Mouse (Mus musculus) embryonic facial prominence, embryonic 10.5 days (tissue): ENCODE measurements around the gene a. TPM values are rescaled to one million over a fixed set of nuclear protein-coding genes. Genes with fewer than 3 reads are reported as not detected.
A peak's percentile ranks its signal among the peaks of the same experiment; 100 is the strongest.
"Not testable (repeated sequence)": the region's sequence is repeated elsewhere in the genome, so short reads cannot be mapped to it uniquely, and the experiment has no call there.

Experiments used
- DNase-seq: peaks from one replicate; pipeline ENCODE4 v3.0.0-alpha.2; 2017; ENCODE audit warnings: low spot score
- H3K27ac ChIP-seq: fragments of 300-500 bp; sonication (generic); replicated peaks from 2 replicates; pipeline ENCODE4 v1.5.1; 2016; ENCODE audit warnings: mild to moderate bottlenecking
- H3K27me3 ChIP-seq: fragments of 300-500 bp; sonication (generic); replicated peaks from 2 replicates; pipeline ENCODE4 v1.6.1; 2016; ENCODE audit warnings: low read depth, mild to moderate bottlenecking; ENCODE audit not compliant: poor library complexity, severe bottlenecking
- H3K36me3 ChIP-seq: fragments of 300-500 bp; sonication (generic); replicated peaks from 2 replicates; pipeline ENCODE4 v1.6.1; 2016; ENCODE audit warnings: mild to moderate bottlenecking, moderate library complexity
- H3K4me1 ChIP-seq: fragments of 300-500 bp; sonication (generic); 2 replicates; pipeline ENCODE4 v1.6.1; 2016
- H3K4me3 ChIP-seq: fragments of 300-500 bp; sonication (generic); 2 replicates; pipeline ENCODE4 v1.5.1; 2016; ENCODE audit warnings: mild to moderate bottlenecking, moderate library complexity
- H3K9me3 ChIP-seq: fragments of 300-500 bp; sonication (generic); 2 replicates; pipeline ENCODE4 v1.6.1; 2016; ENCODE audit warnings: mild to moderate bottlenecking
- WGBS: fragments of 180-500 bp; shearing (Covaris S2); methylation state at CpG from one replicate; pipeline ENCODE4 v1.1.7; 2016; 5-methylcytosine and 5-hydroxymethylcytosine counted together
- polyA plus RNA-seq: library from polyadenylated mRNA; unstranded; fragments of >200 nt; fragmentation: Nextera tagmentation; extraction: Ambion mirVana; gene quantifications from 2 replicates; pipeline ENCODE4 v1.2.1, GENCODE M21; 2016

Gene a
- polyA plus RNA-seq, 1 experiment from 2014 or later, result 2.3 TPM

DNA sequence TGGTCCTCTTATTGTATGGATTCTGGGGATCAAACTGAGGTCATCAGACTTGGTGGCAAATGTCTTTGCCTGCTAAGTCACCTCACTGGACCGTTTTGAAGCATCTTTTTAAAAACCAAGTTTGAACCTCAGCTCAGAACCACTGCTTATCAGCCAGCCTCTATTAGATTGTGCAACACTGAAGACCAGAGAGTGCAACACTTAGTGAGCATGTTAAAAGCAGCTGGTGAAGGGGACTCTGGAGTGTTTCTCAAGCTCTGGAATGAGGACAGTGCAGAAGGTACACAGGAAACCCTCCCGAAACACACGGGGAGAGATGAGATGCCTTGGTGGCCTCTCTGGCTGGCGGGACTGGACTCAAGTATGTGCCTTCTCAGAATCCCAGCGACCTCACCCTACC lies 200.9 kb downstream of the a start:
- no peaks in the 10 kb centered on the region for H3K9me3 ChIP-seq
- no peak overlapping the region for H3K4me3 ChIP-seq
- DNase-seq, result no peak
- no peaks in the 10 kb centered on the region for H3K27me3 ChIP-seq
- no peaks in the 10 kb centered on the region for H3K4me1 ChIP-seq
- no peak overlapping the region for H3K27ac ChIP-seq
- no peaks in the 10 kb centered on the region for H3K36me3 ChIP-seq
- WGBS, result 78% methylated on average over 5 of the region's 5 CpGs

- H3K9me3 ChIP-seq, result no peaks in the 10 kb centered on the region
- 93% methylated on average over 11 of the region's 11 CpGs for WGBS
- no peaks in the 10 kb centered on the region for H3K36me3 ChIP-seq
- no peak overlapping the region for H3K4me3 ChIP-seq
- no peak overlapping the region for H3K27ac ChIP-seq
- no peaks in the 10 kb centered on the region for H3K4me1 ChIP-seq
- H3K27me3 ChIP-seq, result 0 out of 2 replicates have a peak, but pooled peaks cover 1% of the 10 kb centered on the region
- no peak for DNase-seq
Measured at GRCm38 (mm10) chr2:155005491-155005890, 214.3 kb downstream of the a start.

GRCm38 (mm10) chr2:155011086-155011656 lies 220.0 kb downstream of the a start:
- Histone ChIP-seq H3K27me3 (peaks cover 24% of the 10 kb centered on the region), H3K4me3 (no peak overlapping the region), H3K36me3 (no peaks in the 10 kb centered on the region), H3K4me1 (peaks cover 12% of the 10 kb centered on the region), H3K9me3 (no peaks in the 10 kb centered on the region), H3K27ac (no peak overlapping the region)
- 48% methylated on average over 3 of the region's 3 CpGs for WGBS
- DNase-seq, result no peak

DNA sequence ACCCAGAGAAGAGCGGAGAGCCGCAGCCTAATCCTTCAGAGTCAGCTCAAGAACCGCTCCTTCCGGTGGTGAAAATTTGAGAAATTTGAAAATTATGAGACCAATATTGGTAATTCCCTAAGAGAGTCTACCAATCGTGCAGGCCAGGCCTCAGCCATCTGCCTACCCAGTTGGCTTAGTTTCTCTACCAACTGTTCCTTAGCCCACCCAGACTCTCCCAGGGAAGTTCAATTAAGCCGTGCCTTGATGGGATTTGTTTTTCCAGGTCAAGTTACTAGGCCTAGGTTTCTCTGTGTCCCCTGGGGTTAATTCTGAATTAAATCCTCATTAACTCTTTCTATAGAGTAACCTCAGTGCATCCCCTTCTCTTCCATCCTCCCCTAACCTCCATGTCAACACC lies 221.8 kb downstream of the a start:
- Histone ChIP-seq H3K4me1 (peaks cover 12% of the 10 kb centered on the region), H3K9me3 (no peaks in the 10 kb centered on the region), H3K36me3 (no peaks in the 10 kb centered on the region), H3K27me3 (peaks cover 29% of the 10 kb centered on the region), H3K4me3 (no peak overlapping the region), H3K27ac (no peak overlapping the region)
- no peak for DNase-seq
- 67% methylated on average over 6 of the region's 6 CpGs for WGBS

DNA sequence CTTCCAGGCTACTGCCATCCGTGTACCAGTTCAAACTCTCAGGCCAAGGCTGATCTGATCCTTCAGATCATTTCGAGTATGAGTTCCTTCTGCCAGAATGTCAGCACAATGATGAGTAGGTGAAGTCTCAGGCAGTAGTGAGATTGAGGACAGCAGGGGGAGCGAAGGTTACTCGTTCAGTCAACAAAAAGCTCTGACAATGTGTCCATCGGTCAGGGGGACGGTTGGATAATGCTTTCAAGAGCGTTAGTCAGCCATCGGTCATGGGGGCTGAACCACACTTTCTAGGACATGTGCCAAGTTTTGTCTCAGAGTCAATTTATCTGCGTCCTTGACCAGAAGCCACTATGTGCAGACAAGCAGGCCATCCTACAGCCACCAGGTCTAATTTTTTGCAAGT lies 225.5 kb downstream of the a start:
- 19% methylated on average over 7 of the region's 9 CpGs for WGBS
- not testable (repeated sequence) for DNase-seq, H3K4me3 ChIP-seq

DNA sequence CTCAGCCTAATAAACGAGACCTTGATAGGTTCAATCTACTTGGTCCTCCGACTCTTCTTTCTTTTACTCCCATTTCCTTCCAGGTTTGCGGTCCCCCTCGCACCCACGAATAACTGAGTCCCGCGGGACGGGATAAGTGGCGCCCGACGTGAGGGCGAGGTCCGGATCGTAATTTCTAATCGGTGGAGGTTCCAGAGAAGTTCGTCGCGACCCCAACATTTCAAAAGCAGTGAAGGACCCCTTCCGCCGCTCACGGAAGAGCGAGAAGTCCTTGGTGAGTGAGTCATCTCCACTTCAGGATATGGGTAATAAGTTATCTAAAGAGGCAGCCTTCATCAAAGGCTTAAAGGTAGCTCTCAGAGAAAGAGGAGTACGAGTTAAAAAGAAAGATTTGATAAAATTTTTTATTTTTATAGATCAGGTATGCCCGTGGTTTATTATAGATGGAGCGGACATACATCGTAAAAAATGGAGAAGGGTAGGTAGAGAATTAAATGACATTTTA lies 227.1 kb downstream of the a start, which contains the start of gene Gm14226:
Gene Gm14226 (plus strand): TSS at position 16 of the 505 bp plus-strand sequence.
- H3K4me1 ChIP-seq, result peaks cover 17% of the 10 kb centered on the region
- not testable (repeated sequence) for DNase-seq, H3K36me3 ChIP-seq, H3K9me3 ChIP-seq
- peak within 1 kb of the TSS; percentile 83 for H3K27ac ChIP-seq
- H3K4me3 ChIP-seq, result peak within 1 kb of the TSS; percentile 60
- WGBS, result under 1% methylated on average over 24 of the region's 26 CpGs
- peaks cover 54% of the 10 kb centered on the region for H3K27me3 ChIP-seq

More for the DNA sequence above, 225.5 kb downstream of the a start:
- H3K27ac ChIP-seq, H3K9me3 ChIP-seq, H3K36me3 ChIP-seq: not testable (repeated sequence)
- peaks cover 41% of the 10 kb centered on the region for H3K27me3 ChIP-seq
- peaks cover 23% of the 10 kb centered on the region for H3K4me1 ChIP-seq

DNA sequence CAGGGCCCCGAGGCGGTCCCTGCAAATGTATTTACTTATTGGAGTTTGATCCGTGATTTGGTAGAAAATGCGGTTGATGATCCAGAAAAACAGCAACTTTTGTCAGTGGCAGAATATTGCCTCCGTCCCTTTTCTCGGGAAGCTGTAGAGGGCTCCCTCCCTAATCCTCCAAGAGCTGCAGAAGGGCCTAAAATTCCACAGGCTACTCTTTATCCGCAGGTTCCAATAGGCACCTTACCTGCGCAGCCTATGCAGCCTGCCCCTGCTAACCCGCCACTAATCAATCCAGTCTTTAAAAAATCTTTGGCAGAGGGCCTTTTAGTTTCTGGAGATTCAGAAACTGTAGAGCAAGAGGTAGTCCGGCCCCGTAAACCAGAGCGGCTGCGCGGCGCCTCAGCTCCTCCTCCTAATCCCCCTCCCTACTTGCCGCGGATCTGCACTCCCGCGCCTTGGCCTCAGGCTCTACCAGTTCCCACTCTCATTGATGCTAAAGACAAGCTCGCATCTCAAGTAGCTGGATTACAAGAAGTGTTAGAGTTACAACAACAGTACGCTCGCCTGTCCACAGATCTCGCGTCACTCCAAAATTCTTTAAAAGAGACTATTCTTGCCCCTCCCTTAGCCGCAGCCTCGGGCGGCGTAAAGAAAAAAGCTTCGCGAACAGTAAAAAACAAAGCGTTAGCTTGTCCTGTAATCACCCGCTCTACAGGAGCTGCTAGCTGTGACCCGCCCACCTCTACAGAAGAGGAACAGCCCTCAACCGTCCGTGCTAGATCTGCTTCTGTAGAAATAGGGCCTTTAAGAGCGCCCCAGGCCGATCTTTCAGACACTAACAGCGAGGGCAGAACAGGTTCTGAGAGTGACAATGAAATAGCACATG lies 227.8 kb downstream of the a start:
- Histone ChIP-seq H3K9me3 (no peaks in the 10 kb centered on the region), H3K4me1 (peaks cover 15% of the 10 kb centered on the region), H3K4me3 (peak overlapping the region; percentile 60), H3K27me3 (peaks cover 53% of the 10 kb centered on the region), H3K27ac (peak overlapping the region; percentile 83), H3K36me3 (no peaks in the 10 kb centered on the region)
- peak; percentile 89 for DNase-seq
- WGBS, result under 1% methylated on average over 38 of the region's 38 CpGs

GRCm38 (mm10) chr2:155019673-155020072 lies 228.5 kb downstream of the a start:
- peak; percentile 90 for DNase-seq
- Histone ChIP-seq H3K4me1 (peaks cover 15% of the 10 kb centered on the region), H3K4me3 (peak overlapping the region; percentile 60), H3K27ac (peak overlapping the region; percentile 83), H3K9me3 (no peaks in the 10 kb centered on the region), H3K27me3 (peaks cover 47% of the 10 kb centered on the region), H3K36me3 (no peaks in the 10 kb centered on the region)
- WGBS, result under 1% methylated on average over 22 of the region's 22 CpGs

- not testable (repeated sequence) for DNase-seq, H3K36me3 ChIP-seq, H3K4me3 ChIP-seq
Measured at GRCm38 (mm10) chr2:155020247-155020826, 229.1 kb downstream of the a start.

DNA sequence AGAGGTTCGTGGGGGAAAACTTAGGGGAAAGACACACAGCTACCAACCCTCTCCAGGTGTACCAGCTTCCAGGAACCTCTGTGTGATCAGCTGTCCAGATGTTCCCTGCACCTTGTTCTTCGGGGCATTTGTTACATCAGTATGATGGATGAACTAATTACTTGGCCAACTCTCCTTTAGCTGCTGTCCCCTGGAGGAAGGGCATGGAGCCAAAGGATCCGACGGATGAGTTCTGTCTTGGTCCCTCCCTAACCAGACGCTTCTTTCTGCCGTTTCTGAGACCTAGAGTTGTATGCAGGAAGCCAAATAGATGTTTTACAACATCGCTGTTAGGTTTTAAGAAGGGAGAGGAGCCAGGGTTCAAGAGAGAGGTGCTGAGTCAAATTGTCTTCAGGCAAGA lies 239.6 kb downstream of the a start:
- Histone ChIP-seq H3K27ac (no peak overlapping the region), H3K27me3 (peaks cover 6% of the 10 kb centered on the region; the same call in 1 of the 2 replicates), H3K4me3 (no peak overlapping the region), H3K4me1 (peaks cover 17% of the 10 kb centered on the region), H3K9me3 (no peaks in the 10 kb centered on the region), H3K36me3 (no peaks in the 10 kb centered on the region)
- 81% methylated on average over 7 of the region's 7 CpGs for WGBS
- DNase-seq, result no peak

More at GRCm38 (mm10) chr2:155020247-155020826, 229.1 kb downstream of the a start:
- peak overlapping the region; percentile 83; the same call in 1 of the 2 replicates for H3K27ac ChIP-seq
- peaks cover 15% of the 10 kb centered on the region for H3K4me1 ChIP-seq
- peaks cover 45% of the 10 kb centered on the region for H3K27me3 ChIP-seq
- WGBS, result 14% methylated on average over 20 of the region's 20 CpGs
- not testable (repeated sequence) for H3K9me3 ChIP-seq

- H3K36me3 ChIP-seq, result no peaks in the 10 kb centered on the region
- H3K27me3 ChIP-seq, result peaks cover 6% of the 10 kb centered on the region; the same call in 1 of the 2 replicates
- H3K27ac ChIP-seq, result peak overlapping the region; percentile 48; the same call in 1 of the 2 replicates
- DNase-seq, result no peak
- no peaks in the 10 kb centered on the region for H3K9me3 ChIP-seq
- peaks cover 23% of the 10 kb centered on the region for H3K4me1 ChIP-seq
- H3K4me3 ChIP-seq, result no peak overlapping the region
- WGBS, result 45% methylated on average over 19 of the region's 19 CpGs
Measured at GRCm38 (mm10) chr2:155032938-155033710, 241.9 kb downstream of the a start.

DNA sequence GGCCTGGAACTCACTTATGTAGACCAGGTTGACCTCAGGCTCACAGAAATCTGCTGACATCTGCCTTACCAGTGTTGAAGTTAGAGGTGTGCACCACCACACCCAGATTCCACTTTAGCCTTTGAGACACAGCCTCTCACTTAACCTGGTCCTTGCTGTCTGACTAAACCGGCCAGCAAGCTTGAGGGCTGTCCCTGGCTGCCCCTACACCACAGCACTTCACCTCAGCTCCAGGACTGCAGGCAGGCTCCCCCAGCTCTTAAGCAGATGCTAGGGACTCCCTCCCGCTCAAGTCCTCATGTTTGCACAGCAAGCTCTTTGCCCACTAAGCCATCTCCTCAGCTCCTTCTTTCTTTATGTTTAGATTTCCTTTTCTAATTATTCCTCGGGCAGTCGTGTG lies 248.8 kb downstream of the a start:
- Histone ChIP-seq H3K4me1 (peaks cover 12% of the 10 kb centered on the region), H3K27me3 (no peaks in the 10 kb centered on the region), H3K27ac (no peak overlapping the region), H3K9me3 (no peaks in the 10 kb centered on the region), H3K36me3 (no peaks in the 10 kb centered on the region), H3K4me3 (no peak overlapping the region)
- 73% methylated on average over 4 of the region's 4 CpGs for WGBS
- no peak for DNase-seq
